Mouse (Mus musculus) thymus, adult 2 months (tissue): ENCODE data around the gene Tldc1.

Experiments used
- CTCF ChIP-seq: fragments of 200-500 bp; IDR thresholded peaks from 2 replicates; pipeline ENCODE4 v1.5.1; 2012; ENCODE audit warnings: mild to moderate bottlenecking, control low read depth, low read length, moderate library complexity, borderline replicate concordance; ENCODE audit not compliant: control insufficient read depth, poor library complexity, insufficient read depth; ENCODE audit errors: extremely low read depth
- POLR2A ChIP-seq: fragments of 200-500 bp; IDR thresholded peaks from 2 replicates; pipeline ENCODE4 v1.6.1; 2012; ENCODE audit warnings: mild to moderate bottlenecking, low read length, control low read depth, moderate library complexity; ENCODE audit not compliant: control insufficient read depth, poor library complexity, insufficient read depth; ENCODE audit errors: extremely low read depth

DNA sequence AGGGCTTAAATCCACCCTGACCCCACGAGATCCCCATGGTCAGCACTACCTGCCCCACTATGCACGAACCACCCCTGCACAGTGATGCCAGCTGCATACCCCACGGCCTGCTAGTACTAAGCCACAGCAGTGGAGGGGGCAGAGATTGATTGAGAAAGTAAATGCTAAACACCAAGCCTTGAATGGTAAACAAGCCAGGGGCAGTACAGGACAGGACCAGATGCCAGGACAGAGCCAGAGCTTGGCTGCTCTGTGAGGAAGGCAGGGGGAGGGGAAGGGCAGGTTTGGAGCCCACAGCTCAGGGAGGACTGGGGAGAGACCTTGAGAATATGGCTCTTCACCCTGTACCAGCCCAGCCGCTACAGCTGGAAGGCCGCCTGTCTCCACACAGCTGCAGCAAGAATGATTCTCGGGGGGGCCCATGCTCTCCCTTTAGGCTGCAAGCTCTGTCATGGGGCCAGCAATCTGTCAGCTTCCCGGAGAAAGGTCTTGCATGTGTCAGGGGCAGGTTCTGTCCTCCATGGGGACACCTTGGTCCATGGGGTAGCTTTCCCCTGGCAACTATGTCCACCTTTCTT lies 1.5 kb downstream of the Tldc1 start:
- TF ChIP-seq CTCF (no peak), POLR2A (no peak)
